Mouse (Mus musculus): Measurements from ENCODE around the gene Slc37a1. TPM values are rescaled to one million over a fixed set of nuclear protein-coding genes. Genes with fewer than 3 reads are reported as not detected.

Gene Slc37a1
- total and polyA plus RNA-seq, 3 experiments, result 7.3 to 19.7 (median 9.1) TPM

GRCm38 (mm10) chr17:31265171-31265572 lies 21.4 kb upstream of the Slc37a1 start:
- no peak overlapping the region for H3K27ac ChIP-seq
- no peak overlapping the region for H3K4me3 ChIP-seq
- H3K27me3 ChIP-seq (ENCODE audit: control insufficient read depth, insufficient read depth, low read length), result no peaks in the 10 kb centered on the region
- peak in 1 of 2 experiments; percentile 49 for DNase-seq
- no peak for TF ChIP-seq POLR2A (IDR thresholded peaks at IDR 0.05; ENCODE audit: insufficient read depth, low read depth, low read length)
- TF ChIP-seq EP300 (IDR thresholded peaks at IDR 0.05; ENCODE audit: insufficient read depth, low read depth, low read length), result no peak
- no peak for TF ChIP-seq CTCF (IDR thresholded peaks at IDR 0.05)
- 22% methylated on average over 3 of the region's 3 CpGs for WGBS
- H3K36me3 ChIP-seq (ENCODE audit: control insufficient read depth, insufficient read depth, low read length), result no peaks in the 10 kb centered on the region
- H3K79me2 ChIP-seq (replicated peaks; ENCODE audit: control insufficient read depth, insufficient read depth, low read length), result no peaks in the 10 kb centered on the region
- no peaks in the 10 kb centered on the region for H3K4me1 ChIP-seq (ENCODE audit: control insufficient read depth, insufficient read depth, low read length)
- intact Hi-C loops (cut with DNase I), result no loop called here
- no peak overlapping the region for H3K9ac ChIP-seq (ENCODE audit: low read depth, low read length)

- no peak for DNase-seq
- H3K36me3 ChIP-seq (ENCODE audit: control insufficient read depth, insufficient read depth, low read length), result no peaks in the 10 kb centered on the region
- H3K4me1 ChIP-seq (ENCODE audit: control insufficient read depth, insufficient read depth, low read length), result no peaks in the 10 kb centered on the region
- no peaks in the 10 kb centered on the region for H3K79me2 ChIP-seq (replicated peaks; ENCODE audit: control insufficient read depth, insufficient read depth, low read length)
- 86% methylated on average over 9 of the region's 9 CpGs for WGBS
- TF ChIP-seq POLR2A (IDR thresholded peaks at IDR 0.05; ENCODE audit: insufficient read depth, low read depth, low read length) (no peak), CTCF (IDR thresholded peaks at IDR 0.05) (no peak), EP300 (IDR thresholded peaks at IDR 0.05; ENCODE audit: insufficient read depth, low read depth, low read length) (no peak)
- H3K27ac ChIP-seq, result no peak overlapping the region
- no peak overlapping the region for H3K9ac ChIP-seq (ENCODE audit: low read depth, low read length)
- H3K27me3 ChIP-seq (ENCODE audit: control insufficient read depth, insufficient read depth, low read length), result no peaks in the 10 kb centered on the region
- no peak overlapping the region for H3K4me3 ChIP-seq
- intact Hi-C loops (cut with DNase I), result no loop called here
These were observed 20.8 kb upstream of the Slc37a1 start for GRCm38 (mm10) chr17:31265831-31266230.

GRCm38 (mm10) chr17:31266321-31266950 lies 20.2 kb upstream of the Slc37a1 start:
- intact Hi-C loops (cut with DNase I), result no loop called here
- H3K9ac ChIP-seq (ENCODE audit: low read depth, low read length), result no peak overlapping the region
- DNase-seq, result peak in 1 of 2 experiments; percentile 22
- no peaks in the 10 kb centered on the region for H3K4me1 ChIP-seq (ENCODE audit: control insufficient read depth, insufficient read depth, low read length)
- TF ChIP-seq POLR2A (IDR thresholded peaks at IDR 0.05; ENCODE audit: insufficient read depth, low read depth, low read length) (no peak), EP300 (IDR thresholded peaks at IDR 0.05; ENCODE audit: insufficient read depth, low read depth, low read length) (no peak), CTCF (IDR thresholded peaks at IDR 0.05) (no peak)
- no peaks in the 10 kb centered on the region for H3K27me3 ChIP-seq (ENCODE audit: control insufficient read depth, insufficient read depth, low read length)
- no peaks in the 10 kb centered on the region for H3K79me2 ChIP-seq (replicated peaks; ENCODE audit: control insufficient read depth, insufficient read depth, low read length)
- no peak overlapping the region for H3K4me3 ChIP-seq
- no peaks in the 10 kb centered on the region for H3K36me3 ChIP-seq (ENCODE audit: control insufficient read depth, insufficient read depth, low read length)
- no peak overlapping the region for H3K27ac ChIP-seq
- WGBS, result 83% methylated on average over 7 of the region's 7 CpGs

- TF ChIP-seq POLR2A (IDR thresholded peaks at IDR 0.05; ENCODE audit: insufficient read depth, low read depth, low read length), result no peak
- TF ChIP-seq EP300 (IDR thresholded peaks at IDR 0.05; ENCODE audit: insufficient read depth, low read depth, low read length), result no peak
- no peak for TF ChIP-seq CTCF (IDR thresholded peaks at IDR 0.05)
- WGBS, result 58% methylated on average over 4 of the region's 4 CpGs
- Histone ChIP-seq H3K27ac (no peak overlapping the region), H3K4me1 (ENCODE audit: control insufficient read depth, insufficient read depth, low read length) (no peaks in the 10 kb centered on the region), H3K4me3 (no peak overlapping the region), H3K27me3 (ENCODE audit: control insufficient read depth, insufficient read depth, low read length) (no peaks in the 10 kb centered on the region), H3K36me3 (ENCODE audit: control insufficient read depth, insufficient read depth, low read length) (no peaks in the 10 kb centered on the region), H3K79me2 (replicated peaks; ENCODE audit: control insufficient read depth, insufficient read depth, low read length) (no peaks in the 10 kb centered on the region), H3K9ac (ENCODE audit: low read depth, low read length) (no peak overlapping the region)
- intact Hi-C loops (cut with DNase I), result no loop called here
- DNase-seq, result peak in 1 of 2 experiments; percentile 4
These were observed 19.5 kb upstream of the Slc37a1 start for GRCm38 (mm10) chr17:31267138-31267537.

GRCm38 (mm10) chr17:31267603-31268002 lies 19.0 kb upstream of the Slc37a1 start:
- Histone ChIP-seq H3K79me2 (replicated peaks; ENCODE audit: control insufficient read depth, insufficient read depth, low read length) (no peaks in the 10 kb centered on the region), H3K4me1 (ENCODE audit: control insufficient read depth, insufficient read depth, low read length) (no peaks in the 10 kb centered on the region), H3K36me3 (ENCODE audit: control insufficient read depth, insufficient read depth, low read length) (no peaks in the 10 kb centered on the region), H3K9ac (ENCODE audit: low read depth, low read length) (no peak overlapping the region), H3K4me3 (no peak overlapping the region), H3K27ac (no peak overlapping the region), H3K27me3 (ENCODE audit: control insufficient read depth, insufficient read depth, low read length) (no peaks in the 10 kb centered on the region)
- peak in 1 of 2 experiments; percentile 15 for DNase-seq
- 81% methylated on average over 6 of the region's 6 CpGs for WGBS
- no peak for TF ChIP-seq CTCF (IDR thresholded peaks at IDR 0.05)
- TF ChIP-seq EP300 (IDR thresholded peaks at IDR 0.05; ENCODE audit: insufficient read depth, low read depth, low read length), result no peak
- TF ChIP-seq POLR2A (IDR thresholded peaks at IDR 0.05; ENCODE audit: insufficient read depth, low read depth, low read length), result no peak
- intact Hi-C loops (cut with DNase I), result no loop called here

GRCm38 (mm10) chr17:31268016-31268415 lies 18.6 kb upstream of the Slc37a1 start:
- no peaks in the 10 kb centered on the region for H3K36me3 ChIP-seq (ENCODE audit: control insufficient read depth, insufficient read depth, low read length)
- H3K9ac ChIP-seq (ENCODE audit: low read depth, low read length), result no peak overlapping the region
- no peaks in the 10 kb centered on the region for H3K79me2 ChIP-seq (replicated peaks; ENCODE audit: control insufficient read depth, insufficient read depth, low read length)
- peak in 1 of 2 experiments; percentile 8 for DNase-seq
- H3K27me3 ChIP-seq (ENCODE audit: control insufficient read depth, insufficient read depth, low read length), result no peaks in the 10 kb centered on the region
- TF ChIP-seq POLR2A (IDR thresholded peaks at IDR 0.05; ENCODE audit: insufficient read depth, low read depth, low read length) (no peak), CTCF (IDR thresholded peaks at IDR 0.05) (no peak), EP300 (IDR thresholded peaks at IDR 0.05; ENCODE audit: insufficient read depth, low read depth, low read length) (no peak)
- H3K27ac ChIP-seq, result no peak overlapping the region
- intact Hi-C loops (cut with DNase I), result no loop called here
- 89% methylated on average over 1 of the region's 1 CpGs for WGBS
- no peak overlapping the region for H3K4me3 ChIP-seq
- H3K4me1 ChIP-seq (ENCODE audit: control insufficient read depth, insufficient read depth, low read length), result no peaks in the 10 kb centered on the region
